Mouse (Mus musculus) central nervous system, embryonic 14 days (tissue): ENCODE data around the gene V1rd19. TPM values are rescaled to one million over a fixed set of nuclear protein-coding genes. Genes with fewer than 3 reads are reported as not detected.

Source experiments
- polyA plus RNA-seq: library from polyadenylated mRNA; depleted of rRNA; stranded (reverse); fragments of >200 nt; gene quantifications from 2 replicates; pipeline ENCODE4 v1.2.3, GENCODE M21; 2012; rRNA removed

Gene V1rd19
- polyA plus RNA-seq: not detected in 2 replicates

GRCm38 (mm10) chr7:24001391-24001790 lies at the start of gene V1rd19:
Gene V1rd19 (plus strand): TSS chr7:24001691.

GRCm38 (mm10) chr7:23974315-23974714 lies 27.2 kb upstream of the V1rd19 start, which contains the start of gene Vmn1r181:
Gene Vmn1r181 (plus strand): TSS chr7:23974615.

GRCm38 (mm10) chr7:24052660-24053304 lies 51.3 kb downstream of the V1rd19 start, which contains the start of gene Vmn1r183:
Gene Vmn1r183 (plus strand): TSS chr7:24053254.

Other genes starting within 250 kb of the V1rd19 start
- not detected in 2 replicates for gene Vmn1r174, start 249.4 kb upstream of the V1rd19 start, polyA plus RNA-seq
- gene Vmn1r175, start 191.0 kb upstream of the V1rd19 start, polyA plus RNA-seq: not detected in 2 replicates
- gene Vmn1r176, start 164.3 kb upstream of the V1rd19 start, polyA plus RNA-seq: not detected in 2 replicates
- gene Vmn1r177, start 135.2 kb upstream of the V1rd19 start, polyA plus RNA-seq: not detected in 2 replicates
- gene Vmn1r178, start 109.7 kb upstream of the V1rd19 start, polyA plus RNA-seq: not detected in 2 replicates
- gene Vmn1r179, start 74.7 kb upstream of the V1rd19 start, polyA plus RNA-seq: not detected in 2 replicates
- not detected in 2 replicates for gene Vmn1r180, start 51.1 kb upstream of the V1rd19 start, polyA plus RNA-seq
- gene Vmn1r181, start 27.1 kb upstream of the V1rd19 start, polyA plus RNA-seq: not detected in 2 replicates
- not detected in 2 replicates for gene Vmn1r183, start 51.6 kb downstream of the V1rd19 start, polyA plus RNA-seq
- 33.7 and 35.4 TPM in 2 replicates for gene Zfp180, start 80.2 kb downstream of the V1rd19 start, polyA plus RNA-seq
- 6.0 and 6.2 TPM in 2 replicates for gene Zfp112, start 110.6 kb downstream of the V1rd19 start, polyA plus RNA-seq
- gene Zfp235, start 132.5 kb downstream of the V1rd19 start, polyA plus RNA-seq: 16.7 and 17.2 TPM in 2 replicates
- 2.2 and 2.5 TPM in 2 replicates for gene Zfp114, start 173.4 kb downstream of the V1rd19 start, polyA plus RNA-seq
- 5.0 and 5.3 TPM in 2 replicates for gene Zfp111, start 209.8 kb downstream of the V1rd19 start, polyA plus RNA-seq
- 3.3 and 3.7 TPM in 2 replicates for gene Zfp109, start 235.9 kb downstream of the V1rd19 start, polyA plus RNA-seq